Mouse (Mus musculus) liver, postnatal 0 days (tissue): ENCODE results near the gene Rdm1.

Source experiments
- CTCF ChIP-seq: sonication (generic); IDR thresholded peaks from 2 replicates; pipeline ENCODE4 v1.5.1; 2016; ENCODE audit warnings: antibody characterized with exemption, low read depth
- EP300 ChIP-seq: IDR thresholded peaks from 2 replicates; pipeline ENCODE4 v1.6.1; 2016; ENCODE audit warnings: antibody characterized with exemption, low read depth, mild to moderate bottlenecking

GRCm38 (mm10) chr11:101642931-101643330 is 15.9 kb downstream of the Rdm1 start:
- TF ChIP-seq CTCF, result no peak
- no peak for TF ChIP-seq EP300
